10 mouse cellular contexts compared by ENCODE assay signal in genomic region chr1:137902859-137903258, GRCm38 (mm10).
DNase-seq lines count a peak whose midpoint lies in the region; ATAC-seq and TF ChIP-seq lines count a peak whose summit lies in the region.
"Had no signal": no experiment of that assay in that cellular context is flagged by ENCODE, and none has a peak within 500 bp of the region (broad histone marks: within the 10 kb centered on the region; RNA-seq: fewer than 3 reads in every experiment).

No protein-coding gene starts in this region.

- intact Hi-C loops in left cerebral cortex, postnatal 10 days (cut with DNase I), result loop anchor here (10.0 kb wide), 1 partner anchor 62 kb away; no protein-coding TSS in a partner anchor

- H3K27ac ChIP-seq in limb, embryonic 11.5 days (replicated peaks; ENCODE audit: low read depth, low read length), result no peak overlapping the region
- H3K27ac ChIP-seq in limb, embryonic 10.5 days, result no peak overlapping the region; the same call in 1 of the 2 replicates
- H3K27ac ChIP-seq in embryonic fibroblast, embryonic 13.5 days (ENCODE audit: insufficient read depth, low read length), result 0 out of 2 replicates have a peak overlapping the region, but pooled peaks have one; percentile 5
- peak overlapping the region; percentile 71 for H3K27ac ChIP-seq in hindbrain, embryonic 13.5 days
- no peak overlapping the region for H3K27ac ChIP-seq in neural tube, embryonic 14.5 days (ENCODE audit: low read depth, low read length)
- H3K27ac ChIP-seq: liver, embryonic 15.5 days had no signal

- no peak overlapping the region for H3K4me3 ChIP-seq in limb, embryonic 11.5 days (ENCODE audit: low read depth, low read length)
- H3K4me3 ChIP-seq in limb, embryonic 10.5 days, result no peak overlapping the region
- no peak overlapping the region for H3K4me3 ChIP-seq in embryonic fibroblast, embryonic 13.5 days (ENCODE audit: insufficient read depth, low read length)
- H3K4me3 ChIP-seq in hindbrain, embryonic 13.5 days, result peak overlapping the region; percentile 77
- peak overlapping the region; percentile 87 for H3K4me3 ChIP-seq in neural tube, embryonic 14.5 days (ENCODE audit: low read depth, low read length)
- H3K4me3 ChIP-seq: liver, embryonic 15.5 days had no signal

- ATAC-seq in limb, embryonic 11.5 days (ENCODE audit: insufficient number of reproducible peaks, low FRiP score, low TSS enrichment, low read depth), result no peak
- ATAC-seq in hindbrain, embryonic 13.5 days (ENCODE audit: low FRiP score), result no peak
- no peak for ATAC-seq in neural tube, embryonic 14.5 days (ENCODE audit: low read depth)

- peaks cover 10% of the 10 kb centered on the region for H3K4me1 ChIP-seq in limb, embryonic 11.5 days (ENCODE audit: control insufficient read depth, insufficient read depth, low read length)
- H3K4me1 ChIP-seq in limb, embryonic 10.5 days, result peaks cover 45% of the 10 kb centered on the region
- H3K4me1 ChIP-seq in embryonic fibroblast, embryonic 13.5 days (ENCODE audit: control insufficient read depth, insufficient read depth, low read length), result peaks cover 3% of the 10 kb centered on the region; the same call in 1 of the 2 replicates
- H3K4me1 ChIP-seq in hindbrain, embryonic 13.5 days (replicated peaks), result peaks cover 41% of the 10 kb centered on the region
- peaks cover 28% of the 10 kb centered on the region for H3K4me1 ChIP-seq in neural tube, embryonic 14.5 days (ENCODE audit: control insufficient read depth, insufficient read depth, low read length)

- 76% methylated on average over 6 of the region's 6 CpGs for WGBS in limb, embryonic 11.5 days
- 84% methylated on average over 6 of the region's 6 CpGs for WGBS in limb, embryonic 10.5 days
- 24% methylated on average over 6 of the region's 6 CpGs for WGBS in hindbrain, embryonic 13.5 days
- 9% methylated on average over 6 of the region's 6 CpGs for WGBS in neural tube, embryonic 14.5 days

- no peak for DNase-seq in limb, embryonic 11.5 days (ENCODE audit: low spot score)
- no peak for DNase-seq in limb, embryonic 10.5 days (ENCODE audit: low spot score)
- DNase-seq in urinary bladder, adult 18-20 months (ENCODE audit: low spot score in 2 of 2), result no peak
- DNase-seq in left cerebral cortex, postnatal 10 days (ENCODE audit: extremely low spot score in 1 of 2, low spot score in 2 of 2), result no peak
- DNase-seq: cerebellum, adult 11-12 months; heart, postnatal 14 days had no signal

- no peaks in the 10 kb centered on the region for H3K9me3 ChIP-seq in limb, embryonic 11.5 days (ENCODE audit: control insufficient read depth, low read length)
- no peaks in the 10 kb centered on the region for H3K9me3 ChIP-seq in limb, embryonic 10.5 days (replicated peaks)
- no peaks in the 10 kb centered on the region for H3K9me3 ChIP-seq in hindbrain, embryonic 13.5 days
- no peaks in the 10 kb centered on the region for H3K9me3 ChIP-seq in neural tube, embryonic 14.5 days (ENCODE audit: control insufficient read depth, low read length)
- H3K9me3 ChIP-seq: liver, embryonic 15.5 days had no signal

- H3K4me2 ChIP-seq in limb, embryonic 11.5 days (ENCODE audit: low read depth, severe bottlenecking), result peak overlapping the region; percentile 25; the same call in 1 of the 2 replicates
- H3K4me2 ChIP-seq in hindbrain, embryonic 13.5 days, result peak overlapping the region; percentile 56
- H3K4me2 ChIP-seq in neural tube, embryonic 14.5 days (ENCODE audit: low read depth, low read length), result peak overlapping the region; percentile 82
- H3K4me2 ChIP-seq: liver, embryonic 15.5 days had no signal

- H3K36me3 ChIP-seq in limb, embryonic 11.5 days (ENCODE audit: control insufficient read depth, insufficient read depth, low read length), result no peaks in the 10 kb centered on the region
- peaks cover 10% of the 10 kb centered on the region for H3K36me3 ChIP-seq in limb, embryonic 10.5 days
- H3K36me3 ChIP-seq in hindbrain, embryonic 13.5 days, result no peaks in the 10 kb centered on the region
- no peaks in the 10 kb centered on the region for H3K36me3 ChIP-seq in neural tube, embryonic 14.5 days (ENCODE audit: control insufficient read depth, insufficient read depth, low read length)
- H3K36me3 ChIP-seq: liver, embryonic 15.5 days had no signal

- TF ChIP-seq CTCF in embryonic fibroblast, embryonic 13.5 days (IDR thresholded peaks at IDR 0.05; ENCODE audit: borderline replicate concordance, insufficient read depth, low read length), result no peak

- no peak for TF ChIP-seq POLR2A in embryonic fibroblast, embryonic 13.5 days (IDR thresholded peaks at IDR 0.05; ENCODE audit: low read depth, low read length)

- H3K27me3 ChIP-seq in limb, embryonic 11.5 days (ENCODE audit: control insufficient read depth, insufficient read depth, low read length), result no peaks in the 10 kb centered on the region
- H3K27me3 ChIP-seq in limb, embryonic 10.5 days (ENCODE audit: low read depth, poor library complexity, severe bottlenecking), result no peaks in the 10 kb centered on the region
- H3K27me3 ChIP-seq in hindbrain, embryonic 13.5 days, result no peaks in the 10 kb centered on the region
- H3K27me3 ChIP-seq in neural tube, embryonic 14.5 days (ENCODE audit: control insufficient read depth, insufficient read depth, low read length), result no peaks in the 10 kb centered on the region
- H3K27me3 ChIP-seq: liver, embryonic 15.5 days had no signal

- H3K9ac ChIP-seq in limb, embryonic 11.5 days (ENCODE audit: low read length), result no peak overlapping the region
- H3K9ac ChIP-seq in hindbrain, embryonic 13.5 days, result peak overlapping the region; percentile 61
- H3K9ac ChIP-seq in neural tube, embryonic 14.5 days (replicated peaks; ENCODE audit: low read depth, low read length), result peak overlapping the region; percentile 86
- H3K9ac ChIP-seq: liver, embryonic 15.5 days had no signal

Comparison
In these comparisons a context has a peak if more than half of its experiments do, and no peak if none do; other contexts are left out.
1. H3K27ac ChIP-seq: peak in embryonic fibroblast, embryonic 13.5 days (single experiment) and hindbrain, embryonic 13.5 days (single experiment); none in limb, embryonic 11.5 days (single experiment), limb, embryonic 10.5 days (single experiment) and neural tube, embryonic 14.5 days (single experiment).
2. H3K4me2 ChIP-seq: peak in every context shown above with its lines; median percentile 82 in neural tube, embryonic 14.5 days; 56 in hindbrain, embryonic 13.5 days; 25 in limb, embryonic 11.5 days.
3. H3K4me3 ChIP-seq: peak in hindbrain, embryonic 13.5 days (single experiment) and neural tube, embryonic 14.5 days (single experiment); none in limb, embryonic 11.5 days (single experiment), limb, embryonic 10.5 days (single experiment) and embryonic fibroblast, embryonic 13.5 days (single experiment).